Mouse (Mus musculus) frontal cortex, adult (tissue): Measurements from ENCODE around the gene Rab4b.

Source experiments
- ATAC-seq: cut with Nextera tagmentation; 2 replicates; pipeline ENCODE4 v1.9.2; 2017; ENCODE audit warnings: mild to moderate bottlenecking, moderate library complexity, mixed read lengths; ENCODE audit not compliant: low TSS enrichment

Gene Rab4b

GRCm38 (mm10) chr7:27184964-27185363, 6.3 kb upstream of the Rab4b start:
- no peak for ATAC-seq

- no peak for ATAC-seq
Observed at GRCm38 (mm10) chr7:27182498-27182897, 3.8 kb upstream of the Rab4b start.

- ATAC-seq: no peak
Observed at GRCm38 (mm10) chr7:27180837-27181695, 2.4 kb upstream of the Rab4b start, which contains the start of the genes Gm21983 and Mia. Gm21983 (minus strand) TSS chr7:27181086. Mia (minus strand) TSS chr7:27181157.

GRCm38 (mm10) chr7:27180036-27180435, 1.3 kb upstream of the Rab4b start:
- ATAC-seq: no peak

- no peak for ATAC-seq
Observed at GRCm38 (mm10) chr7:27179217-27179918, 672 bp upstream of the Rab4b start.

- ATAC-seq: no peak
Observed at GRCm38 (mm10) chr7:27177942-27178323, 763 bp downstream of the Rab4b start.

- ATAC-seq: no peak
Observed at GRCm38 (mm10) chr7:27174896-27175295, 3.8 kb downstream of the Rab4b start.

- no peak for ATAC-seq
Observed at GRCm38 (mm10) chr7:27174496-27174895, 4.2 kb downstream of the Rab4b start.

- no peak for ATAC-seq
Observed at GRCm38 (mm10) chr7:27170981-27171380, 7.7 kb downstream of the Rab4b start.

GRCm38 (mm10) chr7:27168371-27168770, 10.3 kb downstream of the Rab4b start:
- ATAC-seq: no peak

- ATAC-seq: no peak
Observed at GRCm38 (mm10) chr7:27167475-27168094, 11.1 kb downstream of the Rab4b start.

GRCm38 (mm10) chr7:27166614-27167474, 11.9 kb downstream of the Rab4b start, which contains the start of gene Egln2:
Egln2 (minus strand) TSS chr7:27166802.
- peak; percentile 78 for ATAC-seq

- ATAC-seq: peak; percentile 38
Observed at GRCm38 (mm10) chr7:27166229-27166613, 12.5 kb downstream of the Rab4b start.

GRCm38 (mm10) chr7:27165696-27166095, 13.0 kb downstream of the Rab4b start:
- ATAC-seq: no peak

GRCm38 (mm10) chr7:27165007-27165655, 13.6 kb downstream of the Rab4b start:
- no peak for ATAC-seq

GRCm38 (mm10) chr7:27164112-27164947, 14.4 kb downstream of the Rab4b start:
- ATAC-seq: no peak

- ATAC-seq: no peak
Observed at GRCm38 (mm10) chr7:27163450-27163805, 15.3 kb downstream of the Rab4b start.

- ATAC-seq: no peak
Observed at GRCm38 (mm10) chr7:27162780-27163449, 15.8 kb downstream of the Rab4b start.

- no peak for ATAC-seq
Observed at GRCm38 (mm10) chr7:27161744-27162143, 17.0 kb downstream of the Rab4b start.

GRCm38 (mm10) chr7:27160921-27161320, 17.8 kb downstream of the Rab4b start:
- no peak for ATAC-seq
